Mouse (Mus musculus): Measurements from ENCODE around the gene Znrf3. TPM values are rescaled to one million over a fixed set of nuclear protein-coding genes. Genes with fewer than 3 reads are reported as not detected.

Gene Znrf3
- polyA plus RNA-seq, 1 experiment, result 14.4 TPM

DNA sequence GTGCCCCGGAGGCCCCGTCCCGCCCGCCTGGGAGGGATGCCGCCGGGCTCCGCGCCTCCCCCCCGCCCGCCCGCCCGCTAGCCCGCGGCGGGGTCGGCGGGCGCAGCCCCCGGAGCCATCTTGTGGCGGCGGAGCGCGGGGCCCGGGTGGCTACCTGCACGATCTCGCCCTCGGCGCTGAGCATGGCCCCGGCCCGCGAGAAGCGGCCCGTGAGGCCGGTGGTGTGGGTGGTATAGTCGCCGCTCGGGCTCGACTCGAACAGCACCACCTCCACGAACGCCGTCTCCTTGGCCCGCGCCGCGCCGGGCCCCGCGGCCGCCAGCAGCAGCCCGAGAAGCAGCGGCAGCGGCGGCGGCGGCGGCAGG lies 431 bp downstream of the Znrf3 start:
- WGBS, result 1% methylated on average over 53 of the region's 57 CpGs
- TF ChIP-seq CTCF (IDR thresholded peaks at IDR 0.05; ENCODE audit: insufficient read depth, low read length) (no peak), POLR2A (IDR thresholded peaks at IDR 0.05; ENCODE audit: borderline replicate concordance, extremely low read depth, low read depth, low read length) (no peak)
- peak; percentile 50 for DNase-seq
- Histone ChIP-seq H3K4me3 (replicated peaks; ENCODE audit: extremely low read depth, low read depth, low read length) (peak overlapping the region; percentile 58), H3K4me1 (ENCODE audit: control insufficient read depth, insufficient read depth, low read length) (peaks cover 5% of the 10 kb centered on the region)

DNA sequence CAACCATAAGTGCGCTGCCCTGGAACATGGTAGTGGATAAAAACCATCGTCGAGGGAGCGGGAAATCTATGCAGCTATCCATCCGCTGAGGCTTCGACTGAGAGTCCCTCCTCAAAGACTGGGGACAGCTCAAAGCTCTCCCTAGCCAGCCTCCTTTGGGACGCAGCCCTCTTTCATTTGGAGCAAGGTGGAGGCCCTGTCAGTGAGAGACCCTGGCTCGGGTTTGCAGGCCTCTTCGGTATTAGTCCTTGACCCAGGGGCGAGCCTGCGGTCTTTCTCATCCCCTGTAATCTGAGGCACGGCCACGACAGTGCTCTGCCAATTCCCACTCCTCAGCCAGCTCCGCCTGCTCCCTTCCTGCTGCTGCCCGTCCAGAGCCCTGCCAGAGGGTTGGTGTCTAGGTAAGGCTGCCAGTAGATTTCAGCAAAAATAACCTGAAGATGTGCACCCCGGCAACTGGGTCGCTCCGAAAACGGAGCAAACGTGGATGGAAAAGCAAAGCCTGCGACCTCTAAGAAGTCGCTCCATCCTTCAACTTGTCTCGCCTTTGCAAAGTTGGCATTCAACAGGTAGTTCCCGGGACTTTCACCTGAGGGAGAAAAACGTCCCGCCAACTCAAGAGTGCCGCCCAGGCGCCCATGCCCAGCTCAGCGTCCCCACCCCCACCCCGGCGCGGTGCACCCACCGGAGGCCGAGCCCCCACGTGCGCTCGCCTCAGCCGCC lies 975 bp downstream of the Znrf3 start:
- Histone ChIP-seq H3K4me3 (replicated peaks; ENCODE audit: extremely low read depth, low read depth, low read length) (peak overlapping the region; percentile 58), H3K4me1 (ENCODE audit: control insufficient read depth, insufficient read depth, low read length) (peaks cover 5% of the 10 kb centered on the region)
- 3% methylated on average over 38 of the region's 38 CpGs for WGBS
- no peak for TF ChIP-seq POLR2A (IDR thresholded peaks at IDR 0.05; ENCODE audit: borderline replicate concordance, extremely low read depth, low read depth, low read length)
- no peak for TF ChIP-seq CTCF (IDR thresholded peaks at IDR 0.05; ENCODE audit: insufficient read depth, low read length)
- peak; percentile 52 for DNase-seq

DNA sequence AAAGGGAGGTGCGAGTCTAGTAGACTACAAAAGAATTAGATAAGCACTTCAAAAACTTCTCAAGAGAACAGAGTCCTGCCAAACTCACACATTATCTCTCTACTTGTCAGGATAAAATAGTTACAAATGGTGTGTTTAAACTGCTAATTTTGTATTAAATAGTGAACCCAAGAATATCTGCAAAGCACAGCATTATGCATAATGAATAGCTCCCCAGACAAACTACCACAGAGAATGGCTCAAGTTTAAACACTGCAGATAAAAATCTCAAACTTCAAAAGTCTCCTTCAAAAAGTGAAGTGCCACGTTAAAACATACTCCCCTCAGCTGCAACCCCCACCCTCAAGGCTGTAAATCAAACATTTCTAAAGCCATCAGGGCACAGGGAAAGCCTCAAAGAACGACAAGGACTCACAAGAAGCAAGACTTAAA lies 2.0 kb downstream of the Znrf3 start:
- TF ChIP-seq CTCF (IDR thresholded peaks at IDR 0.05; ENCODE audit: insufficient read depth, low read length) (no peak), POLR2A (IDR thresholded peaks at IDR 0.05; ENCODE audit: borderline replicate concordance, extremely low read depth, low read depth, low read length) (no peak)
- DNase-seq, result no peak
- H3K4me1 ChIP-seq (ENCODE audit: control insufficient read depth, insufficient read depth, low read length), result peaks cover 5% of the 10 kb centered on the region
- WGBS, result 29% methylated on average over 3 of the region's 3 CpGs
- H3K4me3 ChIP-seq (replicated peaks; ENCODE audit: extremely low read depth, low read depth, low read length), result no peak overlapping the region

DNA sequence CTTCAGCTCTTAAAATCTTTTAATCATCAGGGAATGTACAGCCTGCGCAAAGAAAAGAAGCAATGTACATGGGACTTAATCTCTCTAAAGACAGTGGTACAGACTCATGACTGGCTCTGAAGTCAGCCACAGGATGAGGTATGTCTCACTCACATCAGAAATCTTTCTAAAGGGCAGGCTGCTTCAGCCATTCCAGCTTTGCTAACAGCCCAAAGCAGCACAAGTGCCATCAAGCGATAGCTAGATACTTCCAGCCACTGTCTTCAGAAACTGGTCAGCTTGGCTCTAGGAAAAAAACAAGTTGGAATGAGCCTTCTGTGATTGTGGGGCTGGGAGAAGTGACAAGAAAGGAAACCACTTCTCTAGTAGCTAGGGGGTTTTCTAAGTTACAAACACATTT lies 7.0 kb downstream of the Znrf3 start:
- no peak for DNase-seq
- no peak for TF ChIP-seq POLR2A (IDR thresholded peaks at IDR 0.05; ENCODE audit: borderline replicate concordance, extremely low read depth, low read depth, low read length)
- TF ChIP-seq CTCF (IDR thresholded peaks at IDR 0.05; ENCODE audit: insufficient read depth, low read length), result no peak
- 63% methylated on average over 2 of the region's 2 CpGs for WGBS
- Histone ChIP-seq H3K4me3 (replicated peaks; ENCODE audit: extremely low read depth, low read depth, low read length) (no peak overlapping the region), H3K4me1 (ENCODE audit: control insufficient read depth, insufficient read depth, low read length) (peaks cover 14% of the 10 kb centered on the region)

DNA sequence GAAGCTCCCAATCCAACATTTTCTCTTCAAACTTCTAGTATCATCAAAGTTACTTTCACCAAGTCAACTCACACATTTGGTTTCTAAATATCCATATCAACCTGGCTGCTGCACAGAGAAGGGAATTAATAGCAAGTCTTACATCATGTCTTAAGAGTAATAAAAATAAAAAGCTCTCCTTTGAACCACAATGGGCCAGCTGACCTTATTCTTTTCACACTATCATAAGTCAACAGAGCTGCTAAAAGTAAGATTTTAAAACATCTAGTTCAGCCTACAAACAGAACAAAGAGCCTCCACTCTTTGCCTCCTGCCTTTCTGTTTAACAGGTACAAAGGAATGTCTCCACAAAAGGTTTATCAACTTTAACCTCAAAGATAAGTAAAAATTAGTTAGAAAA lies 7.7 kb downstream of the Znrf3 start:
- DNase-seq, result no peak
- TF ChIP-seq CTCF (IDR thresholded peaks at IDR 0.05; ENCODE audit: insufficient read depth, low read length) (no peak), POLR2A (IDR thresholded peaks at IDR 0.05; ENCODE audit: borderline replicate concordance, extremely low read depth, low read depth, low read length) (no peak)
- no peak overlapping the region for H3K4me3 ChIP-seq (replicated peaks; ENCODE audit: extremely low read depth, low read depth, low read length)
- peaks cover 14% of the 10 kb centered on the region for H3K4me1 ChIP-seq (ENCODE audit: control insufficient read depth, insufficient read depth, low read length)

DNA sequence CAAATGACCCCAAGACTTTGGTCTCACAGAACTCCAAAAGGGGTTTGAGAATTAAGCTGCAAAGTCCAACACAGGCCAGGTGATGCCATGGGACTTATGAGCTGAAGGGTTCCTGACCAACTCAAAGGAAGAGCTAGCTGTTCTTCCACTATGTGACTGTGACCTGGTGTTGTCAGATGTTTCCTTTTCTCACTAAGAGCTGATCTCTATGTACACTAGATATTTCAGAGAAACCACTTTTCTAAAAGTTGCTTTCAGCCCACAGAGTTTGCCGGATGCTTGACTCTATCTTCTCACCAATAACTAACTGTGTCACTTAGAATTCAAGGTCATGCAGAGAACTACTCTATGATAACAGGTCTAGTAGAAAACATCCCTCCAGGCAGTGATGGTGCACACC lies 9.2 kb downstream of the Znrf3 start:
- Histone ChIP-seq H3K4me3 (replicated peaks; ENCODE audit: extremely low read depth, low read depth, low read length) (no peak overlapping the region), H3K4me1 (ENCODE audit: control insufficient read depth, insufficient read depth, low read length) (peaks cover 14% of the 10 kb centered on the region)
- WGBS, result 89% methylated on average over 1 of the region's 1 CpGs
- TF ChIP-seq CTCF (IDR thresholded peaks at IDR 0.05; ENCODE audit: insufficient read depth, low read length) (no peak), POLR2A (IDR thresholded peaks at IDR 0.05; ENCODE audit: borderline replicate concordance, extremely low read depth, low read depth, low read length) (no peak)
- DNase-seq, result no peak

DNA sequence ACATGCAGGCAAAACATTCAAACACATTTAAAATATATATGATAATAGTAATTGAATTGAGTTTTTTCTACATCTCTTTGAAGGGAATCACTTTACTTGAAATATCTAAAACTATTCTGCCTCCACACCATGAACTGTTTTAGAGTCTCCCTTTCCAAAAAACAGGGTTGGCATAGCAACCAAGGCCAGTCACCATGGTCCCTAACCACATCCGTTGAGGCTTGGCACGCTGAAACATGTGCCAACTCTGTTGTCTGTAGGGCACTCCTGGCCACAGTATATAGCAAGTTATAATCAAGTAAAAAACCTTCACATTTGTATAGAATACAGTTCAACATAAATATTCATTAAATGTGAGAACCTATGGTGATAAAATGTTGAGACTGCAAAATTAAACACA lies 12.3 kb downstream of the Znrf3 start:
- WGBS, result 38% methylated on average over 2 of the region's 2 CpGs
- H3K4me1 ChIP-seq (ENCODE audit: control insufficient read depth, insufficient read depth, low read length), result peaks cover 11% of the 10 kb centered on the region
- no peak for TF ChIP-seq POLR2A (IDR thresholded peaks at IDR 0.05; ENCODE audit: borderline replicate concordance, extremely low read depth, low read depth, low read length)
- no peak overlapping the region for H3K4me3 ChIP-seq (replicated peaks; ENCODE audit: extremely low read depth, low read depth, low read length)
- no peak for DNase-seq

DNA sequence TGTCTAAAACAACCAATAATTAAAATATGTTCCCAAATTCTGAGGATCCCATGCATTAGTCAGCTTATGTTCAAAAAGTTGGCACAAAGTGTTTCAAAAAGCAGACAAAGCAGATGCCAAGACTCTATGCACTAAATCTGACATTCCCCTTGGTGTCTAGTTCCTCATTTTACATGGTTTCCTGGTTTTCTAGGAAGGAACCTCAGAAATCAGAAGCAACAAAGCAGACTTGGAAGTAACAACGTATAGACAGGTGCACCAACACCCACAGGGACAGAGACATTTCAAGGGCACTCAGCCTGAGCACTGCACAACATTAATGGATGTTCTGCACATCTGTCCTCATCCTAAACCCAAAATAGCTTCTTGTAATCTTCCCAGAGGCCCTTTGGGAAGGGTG lies 13.8 kb downstream of the Znrf3 start:
- TF ChIP-seq POLR2A (IDR thresholded peaks at IDR 0.05; ENCODE audit: borderline replicate concordance, extremely low read depth, low read depth, low read length) (no peak), CTCF (IDR thresholded peaks at IDR 0.05; ENCODE audit: insufficient read depth, low read length) (no peak)
- Histone ChIP-seq H3K4me3 (replicated peaks; ENCODE audit: extremely low read depth, low read depth, low read length) (no peak overlapping the region), H3K4me1 (ENCODE audit: control insufficient read depth, insufficient read depth, low read length) (peaks cover 12% of the 10 kb centered on the region)
- no peak for DNase-seq
- 44% methylated on average over 1 of the region's 1 CpGs for WGBS

DNA sequence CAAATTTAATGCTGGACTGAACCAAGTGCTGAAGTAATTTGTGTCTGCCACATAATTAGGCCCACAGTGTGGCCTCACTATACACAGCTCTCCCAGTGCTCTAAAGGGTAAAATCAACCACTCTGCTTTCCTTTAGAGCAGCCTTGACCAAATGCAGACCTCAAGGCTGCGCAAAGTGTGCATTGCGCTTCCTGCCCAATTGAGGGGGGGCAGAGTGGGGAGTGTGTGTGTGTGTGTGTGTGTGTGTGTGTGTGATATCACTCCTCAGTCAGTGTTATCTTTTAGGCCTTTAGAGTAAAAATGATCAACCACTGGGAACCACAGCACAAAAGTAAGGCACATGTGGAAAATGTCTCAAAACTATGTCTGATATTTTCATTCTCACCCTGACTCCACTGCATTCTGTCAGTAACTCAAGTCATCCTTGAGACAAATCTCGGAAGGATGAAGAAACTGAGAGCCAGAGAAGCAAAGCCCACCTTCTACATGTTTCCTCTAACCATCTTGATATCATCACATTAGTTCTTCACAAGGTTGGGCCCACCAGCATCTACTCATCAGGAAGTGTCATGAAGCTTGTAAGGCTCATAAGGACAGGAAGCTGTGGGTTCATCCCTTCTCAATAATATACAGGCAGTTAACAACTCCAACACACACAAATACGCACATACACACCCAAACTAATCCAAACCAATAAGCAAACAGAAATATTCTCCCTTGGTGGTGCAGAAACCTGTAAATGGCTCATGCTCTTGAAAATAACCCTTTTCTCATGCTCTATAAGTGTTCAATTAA lies 15.1 kb downstream of the Znrf3 start:
- DNase-seq, result no peak
- Histone ChIP-seq H3K4me3 (replicated peaks; ENCODE audit: extremely low read depth, low read depth, low read length) (no peak overlapping the region), H3K4me1 (ENCODE audit: control insufficient read depth, insufficient read depth, low read length) (peaks cover 15% of the 10 kb centered on the region)
- TF ChIP-seq CTCF (IDR thresholded peaks at IDR 0.05; ENCODE audit: insufficient read depth, low read length), result no peak
- no peak for TF ChIP-seq POLR2A (IDR thresholded peaks at IDR 0.05; ENCODE audit: borderline replicate concordance, extremely low read depth, low read depth, low read length)
- 82% methylated on average over 4 of the region's 4 CpGs for WGBS

DNA sequence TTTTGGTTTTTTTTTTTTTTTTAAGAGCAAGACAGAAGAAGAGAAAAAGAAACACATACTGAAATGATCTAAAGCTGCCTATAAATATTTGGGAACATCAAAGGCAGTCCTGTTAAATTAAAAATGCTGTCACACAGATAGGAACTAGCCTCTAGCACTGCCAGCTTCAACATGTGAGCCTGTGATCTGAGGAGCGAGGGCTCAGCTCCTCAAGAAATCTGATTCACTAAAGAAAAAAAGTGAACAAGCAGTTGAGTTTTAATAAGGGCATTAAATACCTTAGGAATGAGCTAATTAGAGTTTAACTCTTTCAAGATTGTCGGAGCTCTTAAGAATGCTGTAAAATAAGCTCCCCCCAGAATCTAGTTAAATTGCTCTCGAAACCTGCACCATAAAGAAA lies 17.4 kb downstream of the Znrf3 start:
- WGBS, result 69% methylated on average over 3 of the region's 3 CpGs
- Histone ChIP-seq H3K4me1 (ENCODE audit: control insufficient read depth, insufficient read depth, low read length) (peaks cover 14% of the 10 kb centered on the region), H3K4me3 (replicated peaks; ENCODE audit: extremely low read depth, low read depth, low read length) (no peak overlapping the region)
- no peak for TF ChIP-seq CTCF (IDR thresholded peaks at IDR 0.05; ENCODE audit: insufficient read depth, low read length)
- TF ChIP-seq POLR2A (IDR thresholded peaks at IDR 0.05; ENCODE audit: borderline replicate concordance, extremely low read depth, low read depth, low read length), result no peak
- no peak for DNase-seq
